Mouse (Mus musculus) heart, adult 8-10 months (tissue): ENCODE data around the gene Fam178b. TPM values are rescaled to one million over a fixed set of nuclear protein-coding genes. Genes with fewer than 3 reads are reported as not detected.

Source experiments
- DNase-seq: peaks from one replicate; pipeline ENCODE4 v3.0.0; 2022; ENCODE audit warnings: low spot score
- total RNA-seq, 4 experiments: library from RNA; stranded (reverse); gene quantifications; 2 replicates each; pipeline ENCODE4 v1.2.4; 2022

The Fam178b gene
- total RNA-seq, 4 experiments from 2014 or later = 0.44 to 0.62 TPM; not detected in 2

- DNase-seq = peak; percentile 57
Observed at GRCm38 (mm10) chr1:36588476-36589450, 94.2 kb downstream of the Fam178b start.

- DNase-seq = no peak
Observed at GRCm38 (mm10) chr1:36587860-36588259, 95.1 kb downstream of the Fam178b start.

- DNase-seq = no peak
Observed at GRCm38 (mm10) chr1:36586288-36586687, 96.7 kb downstream of the Fam178b start.

GRCm38 (mm10) chr1:36583408-36584116 is 99.4 kb downstream of the Fam178b start:
- DNase-seq = no peak

- no peak for DNase-seq
Observed at GRCm38 (mm10) chr1:36582211-36582610, 100.8 kb downstream of the Fam178b start.

- DNase-seq = no peak
Observed at GRCm38 (mm10) chr1:36581260-36581659, 101.7 kb downstream of the Fam178b start.

GRCm38 (mm10) chr1:36580384-36581207 is 102.4 kb downstream of the Fam178b start:
- DNase-seq = no peak

- DNase-seq = no peak
Observed at GRCm38 (mm10) chr1:36579974-36580383, 103.0 kb downstream of the Fam178b start.

GRCm38 (mm10) chr1:36576991-36577675 is 105.8 kb downstream of the Fam178b start:
- DNase-seq = no peak

- DNase-seq = no peak
Observed at GRCm38 (mm10) chr1:36575347-36575746, 107.6 kb downstream of the Fam178b start.

GRCm38 (mm10) chr1:36574196-36574955 is 108.6 kb downstream of the Fam178b start:
- no peak for DNase-seq

- DNase-seq = no peak
Observed at GRCm38 (mm10) chr1:36573524-36573923, 109.5 kb downstream of the Fam178b start.

- no peak for DNase-seq
Observed at GRCm38 (mm10) chr1:36572709-36573108, 110.3 kb downstream of the Fam178b start.

GRCm38 (mm10) chr1:36572140-36572700 is 110.8 kb downstream of the Fam178b start:
- DNase-seq = no peak

GRCm38 (mm10) chr1:36571627-36572026 is 111.4 kb downstream of the Fam178b start:
- DNase-seq = no peak

- DNase-seq = no peak
Observed at GRCm38 (mm10) chr1:36570320-36570719, 112.7 kb downstream of the Fam178b start.

- no peak for DNase-seq
Observed at GRCm38 (mm10) chr1:36569694-36570276, 113.2 kb downstream of the Fam178b start.

GRCm38 (mm10) chr1:36568776-36569175 is 114.2 kb downstream of the Fam178b start:
- DNase-seq = no peak

GRCm38 (mm10) chr1:36567818-36568603 is 115.0 kb downstream of the Fam178b start:
- DNase-seq = no peak
